Mouse (Mus musculus) C2C12 (cell line): ENCODE measurements around the gene Insm1. TPM values are rescaled to one million over a fixed set of nuclear protein-coding genes. Genes with fewer than 3 reads are reported as not detected.

Experiments
- H3K27me3 ChIP-seq: one replicate; pipeline ENCODE4 v1.6.1; 2011; ENCODE audit not compliant: control insufficient read depth, insufficient read depth, insufficient read length
- H3K36me3 ChIP-seq: one replicate; pipeline ENCODE4 v1.6.1; 2011; ENCODE audit not compliant: control insufficient read depth, insufficient read depth
- H3K4me3 ChIP-seq: one replicate; pipeline ENCODE4 v1.5.1; 2011; ENCODE audit warnings: mild to moderate bottlenecking, control low read depth; ENCODE audit not compliant: poor library complexity, insufficient read depth, severe bottlenecking
- H3K79me2 ChIP-seq: one replicate; pipeline ENCODE4 v1.6.1; 2011; ENCODE audit not compliant: control insufficient read depth, insufficient read depth
- H3K79me3 ChIP-seq: one replicate; pipeline ENCODE4 v1.6.1; 2011; ENCODE audit warnings: low read depth, control low read depth
- H3ac ChIP-seq: one replicate; pipeline ENCODE3; 2011; ENCODE audit warnings: low read depth; ENCODE audit not compliant: control insufficient read depth, insufficient read length
- CEBPB ChIP-seq: IDR thresholded peaks from one replicate; pipeline ENCODE4 v1.6.1; 2011; ENCODE audit warnings: low read depth, mild to moderate bottlenecking, control low read depth, moderate library complexity
- CTCF ChIP-seq: IDR thresholded peaks from one replicate; pipeline ENCODE4 v1.5.1; 2011; ENCODE audit not compliant: control insufficient read depth, insufficient read depth, insufficient read length
- FOSL1 ChIP-seq: IDR thresholded peaks from one replicate; pipeline ENCODE4 v1.8.0; 2011; ENCODE audit warnings: mild to moderate bottlenecking, low read length; ENCODE audit not compliant: poor library complexity, insufficient read depth, severe bottlenecking
- MAX ChIP-seq: IDR thresholded peaks from one replicate; pipeline ENCODE4 v1.6.1; 2011; ENCODE audit warnings: mild to moderate bottlenecking, control low read depth
- MYOD1 ChIP-seq: IDR thresholded peaks from one replicate; pipeline ENCODE4 v1.6.1; 2011; ENCODE audit warnings: low read depth; ENCODE audit not compliant: control insufficient read depth, insufficient read length
- MYOG ChIP-seq: IDR thresholded peaks from one replicate; pipeline ENCODE4 v1.6.1; 2011; ENCODE audit not compliant: control insufficient read depth, insufficient read length; ENCODE audit errors: extremely low read depth
- USF1 ChIP-seq: IDR thresholded peaks from one replicate; pipeline ENCODE4 v1.6.1; 2011; ENCODE audit warnings: low read depth, mild to moderate bottlenecking, control low read depth, moderate library complexity
- polyA plus RNA-seq: library from polyadenylated mRNA; unstranded; fragments of >200 nt; fragmentation: generic; extraction: Trizol; gene quantifications from one replicate; pipeline ENCODE4 v1.2.1, GENCODE M21; 2012; ENCODE audit warnings: missing spikeins

Insm1 gene
- polyA plus RNA-seq, 1 experiment = not detected

GRCm38 (mm10) chr2:146255636-146256035, 33.9 kb downstream of the Insm1 start:
- H3K36me3 ChIP-seq = no peaks in the 10 kb centered on the region
- H3K4me3 ChIP-seq = no peak overlapping the region
- H3K79me3 ChIP-seq = no peaks in the 10 kb centered on the region
- H3K79me2 ChIP-seq = no peaks in the 10 kb centered on the region
- H3ac ChIP-seq = no peak overlapping the region
- no peaks in the 10 kb centered on the region for H3K27me3 ChIP-seq
- TF ChIP-seq MYOD1 (no peak), MYOG (no peak), FOSL1 (no peak), CEBPB (no peak), USF1 (no peak), CTCF (no peak), MAX (no peak)

DNA sequence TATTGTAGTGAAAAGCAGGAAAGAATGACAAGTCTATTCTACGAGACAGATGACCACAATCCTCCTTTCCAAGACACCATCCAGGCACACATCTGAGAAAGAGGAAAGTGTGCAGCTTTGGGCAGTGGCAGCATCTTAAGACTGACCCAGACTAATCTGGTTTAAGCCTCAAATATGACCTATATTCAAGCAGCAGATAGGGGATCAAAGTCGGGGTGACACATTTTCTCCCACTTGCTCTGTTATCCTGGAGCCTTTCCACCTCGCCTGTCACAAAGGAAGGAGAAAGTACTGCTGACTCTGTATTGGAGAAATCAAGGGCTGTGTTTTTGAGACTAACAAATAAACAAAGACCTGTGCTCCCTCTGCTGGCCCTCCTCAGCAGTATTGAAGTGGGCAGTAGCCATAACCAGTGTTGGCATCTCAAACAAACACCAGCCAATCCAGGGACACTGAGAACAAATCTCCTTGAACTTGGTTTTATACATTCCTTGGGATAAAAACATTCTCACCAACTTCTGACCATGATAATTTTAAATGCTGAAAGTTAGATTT, 34.7 kb downstream of the Insm1 start:
- TF ChIP-seq FOSL1 (no peak), CEBPB (no peak), MYOG (no peak), USF1 (no peak), CTCF (no peak), MAX (no peak), MYOD1 (no peak)
- Histone ChIP-seq H3K79me2 (no peaks in the 10 kb centered on the region), H3K4me3 (no peak overlapping the region), H3K79me3 (no peaks in the 10 kb centered on the region), H3K36me3 (no peaks in the 10 kb centered on the region), H3ac (no peak overlapping the region), H3K27me3 (no peaks in the 10 kb centered on the region)

DNA sequence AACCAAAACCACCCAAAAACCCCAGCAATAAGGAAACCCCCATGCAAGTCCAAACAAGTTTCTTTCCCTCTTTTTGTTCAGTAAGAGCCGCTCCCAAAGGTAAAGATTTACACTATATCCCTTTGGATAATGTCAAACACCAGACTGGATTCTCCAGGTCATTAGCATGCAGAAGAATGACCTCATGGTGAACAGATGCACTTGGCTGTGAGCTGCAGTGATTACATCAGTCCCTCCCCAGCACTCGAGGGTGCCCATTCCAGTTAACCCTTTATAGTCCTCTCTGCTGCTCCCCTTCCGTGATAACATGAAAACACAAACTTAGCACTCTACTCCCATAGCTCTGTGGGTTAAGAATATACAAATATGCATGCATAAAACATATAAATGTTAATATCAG, 35.3 kb downstream of the Insm1 start:
- Histone ChIP-seq H3K36me3 (no peaks in the 10 kb centered on the region), H3K79me2 (no peaks in the 10 kb centered on the region), H3K79me3 (no peaks in the 10 kb centered on the region), H3ac (no peak overlapping the region), H3K27me3 (no peaks in the 10 kb centered on the region), H3K4me3 (no peak overlapping the region)
- TF ChIP-seq USF1 (no peak), MAX (no peak), FOSL1 (no peak), CEBPB (no peak), MYOG (no peak), MYOD1 (no peak), CTCF (no peak)

DNA sequence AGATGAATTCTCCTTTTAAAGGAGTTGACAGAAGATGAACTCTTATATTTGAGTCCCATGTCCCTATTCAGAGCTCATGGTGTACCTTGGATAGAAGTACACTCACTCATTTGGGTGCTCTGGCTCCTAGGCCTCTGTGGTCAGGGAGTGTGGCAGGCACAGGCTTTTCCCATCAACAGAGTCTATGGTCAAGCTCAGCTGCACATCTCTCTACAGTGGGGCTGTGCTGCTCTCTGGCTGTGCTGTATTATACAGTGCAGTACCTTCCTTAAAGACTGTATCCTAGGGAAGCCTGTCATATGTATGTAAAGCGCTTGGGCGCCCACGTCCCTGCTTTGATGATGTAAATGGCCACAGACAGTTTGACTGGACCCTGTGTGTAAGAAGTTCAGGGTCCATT, 35.9 kb downstream of the Insm1 start:
- no peak for TF ChIP-seq MAX
- TF ChIP-seq FOSL1 = no peak
- no peak for TF ChIP-seq USF1
- no peak for TF ChIP-seq CEBPB
- no peak for TF ChIP-seq MYOD1
- TF ChIP-seq CTCF = no peak
- TF ChIP-seq MYOG = no peak
- Histone ChIP-seq H3K36me3 (no peaks in the 10 kb centered on the region), H3K79me3 (no peaks in the 10 kb centered on the region), H3K4me3 (no peak overlapping the region), H3ac (no peak overlapping the region), H3K27me3 (no peaks in the 10 kb centered on the region), H3K79me2 (no peaks in the 10 kb centered on the region)

DNA sequence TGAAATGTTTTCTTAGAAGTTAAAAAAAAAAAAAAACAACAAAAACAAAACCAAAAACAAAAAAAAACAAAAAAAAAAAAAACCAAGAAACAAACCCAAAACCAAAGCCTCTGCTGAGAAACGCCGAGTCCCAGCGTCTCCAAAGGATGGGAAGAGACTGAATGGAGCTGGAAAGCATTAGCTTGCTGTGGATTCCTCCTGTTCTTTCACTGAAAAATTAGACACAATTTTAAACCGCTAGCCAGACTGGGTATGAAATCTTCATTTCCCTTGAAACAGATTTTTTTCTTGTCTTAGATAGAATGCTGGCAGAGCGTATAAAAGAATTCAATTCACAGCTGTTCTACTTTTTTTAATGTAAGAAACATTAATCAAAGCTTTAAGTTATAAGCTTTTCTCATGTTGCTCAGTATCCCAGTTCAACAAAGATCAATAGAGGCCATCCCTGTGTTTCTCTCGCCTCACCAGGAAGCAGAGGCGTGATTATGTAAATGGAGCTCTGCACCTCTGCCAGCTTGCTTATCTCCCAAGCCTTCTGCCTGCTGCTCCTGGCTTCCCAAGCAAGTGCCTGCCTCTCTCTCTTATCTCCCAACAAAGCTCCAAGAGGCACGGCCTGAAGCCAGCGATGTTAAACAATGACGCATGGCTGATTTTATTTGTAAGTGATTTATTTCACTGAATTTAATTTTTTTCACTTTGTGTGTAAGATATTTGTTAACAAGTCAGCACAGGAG, 37.2 kb downstream of the Insm1 start:
- no peak for TF ChIP-seq MYOG
- no peak for TF ChIP-seq FOSL1
- TF ChIP-seq USF1 = no peak
- TF ChIP-seq MAX = no peak
- no peak for TF ChIP-seq MYOD1
- TF ChIP-seq CEBPB = no peak
- no peak for TF ChIP-seq CTCF

More for the DNA sequence above, 37.2 kb downstream of the Insm1 start:
- Histone ChIP-seq H3K36me3 (no peaks in the 10 kb centered on the region), H3K79me2 (no peaks in the 10 kb centered on the region), H3K4me3 (no peak overlapping the region), H3K27me3 (no peaks in the 10 kb centered on the region), H3ac (no peak overlapping the region), H3K79me3 (no peaks in the 10 kb centered on the region)
